Mouse (Mus musculus) embryonic fibroblast, embryonic 13.5 days (primary cell): ENCODE data around the gene E430018J23Rik.
A peak's percentile ranks its signal among the peaks of the same experiment; 100 is the strongest.

ENCODE experiments used
- CTCF ChIP-seq: IDR thresholded peaks from 2 replicates; pipeline ENCODE4 v1.5.1; 2011; ENCODE audit warnings: mild to moderate bottlenecking, control low read depth, low read length, moderate library complexity, borderline replicate concordance; ENCODE audit not compliant: insufficient read depth
- POLR2A ChIP-seq: IDR thresholded peaks from 2 replicates; pipeline ENCODE4 v1.6.1; 2011; ENCODE audit warnings: low read depth, mild to moderate bottlenecking, control low read depth, low read length, moderate library complexity

GRCm38 (mm10) chr7:127345092-127345491, 48.3 kb downstream of the E430018J23Rik start:
- TF ChIP-seq CTCF (no peak), POLR2A (peak; percentile 69)
